Mouse (Mus musculus): ENCODE data around the gene Pfn1.

Pfn1 gene

DNA sequence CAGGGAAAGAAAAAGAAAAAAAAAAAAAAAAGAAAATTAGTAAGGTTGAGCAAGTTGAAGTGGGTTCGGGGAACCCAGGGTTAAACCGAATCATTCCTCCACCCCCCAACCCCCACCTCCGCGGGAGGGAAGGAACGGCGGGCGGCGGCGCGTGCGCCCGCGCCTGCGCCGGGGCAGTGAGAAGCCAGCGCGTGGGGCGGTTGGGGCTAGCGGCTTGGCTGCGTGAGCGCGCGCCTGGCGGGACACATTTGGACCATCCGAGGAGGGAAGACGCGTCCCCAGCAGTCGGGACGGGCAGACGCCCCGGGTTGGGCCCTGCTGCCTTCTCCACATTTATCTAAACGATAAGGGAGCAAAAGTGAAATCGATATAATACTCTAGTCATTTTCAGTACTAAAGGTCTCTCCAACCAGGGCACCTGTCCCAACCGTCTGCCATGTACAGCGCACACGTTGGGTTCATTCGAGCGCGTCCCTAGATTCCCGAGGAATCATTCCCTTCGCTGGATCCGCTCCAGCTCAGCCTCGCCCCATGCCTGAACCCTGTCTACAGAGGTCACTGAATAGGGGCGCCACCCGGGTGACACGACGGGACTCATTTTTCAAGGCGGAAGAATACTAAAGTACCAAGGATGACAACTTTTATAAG, 603 bp upstream of the Pfn1 start:
- DNase-seq (ENCODE audit: low spot score) = peak; percentile 85

GRCm38 (mm10) chr11:70653345-70654197, 873 bp downstream of the Pfn1 start:
- peak; percentile 62 for DNase-seq (ENCODE audit: low spot score)

GRCm38 (mm10) chr11:70652884-70653344, 1.5 kb downstream of the Pfn1 start:
- DNase-seq (ENCODE audit: low spot score) = no peak

- DNase-seq (ENCODE audit: low spot score) = no peak
Measured at GRCm38 (mm10) chr11:70652029-70652883, 2.2 kb downstream of the Pfn1 start.

DNA sequence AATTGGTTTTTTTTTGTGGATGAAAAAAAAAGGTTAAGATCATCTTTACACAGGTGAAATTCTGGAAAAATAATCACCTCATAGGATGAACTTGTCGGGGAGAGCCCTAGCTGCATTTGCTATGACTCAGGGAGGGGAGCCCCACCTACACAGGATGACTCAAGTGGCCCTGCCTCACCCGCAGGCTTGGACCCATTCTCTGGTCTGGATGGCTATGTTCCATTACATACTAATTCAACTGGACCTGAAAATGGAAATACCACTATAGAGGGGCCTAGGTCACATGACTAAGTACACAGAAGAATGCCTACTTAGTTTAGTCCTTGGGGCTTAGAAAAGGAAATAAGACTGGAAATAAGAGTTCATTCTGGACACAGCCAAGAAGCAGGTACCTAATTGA, 3.1 kb downstream of the Pfn1 start:
- no peak for DNase-seq (ENCODE audit: low spot score)

DNA sequence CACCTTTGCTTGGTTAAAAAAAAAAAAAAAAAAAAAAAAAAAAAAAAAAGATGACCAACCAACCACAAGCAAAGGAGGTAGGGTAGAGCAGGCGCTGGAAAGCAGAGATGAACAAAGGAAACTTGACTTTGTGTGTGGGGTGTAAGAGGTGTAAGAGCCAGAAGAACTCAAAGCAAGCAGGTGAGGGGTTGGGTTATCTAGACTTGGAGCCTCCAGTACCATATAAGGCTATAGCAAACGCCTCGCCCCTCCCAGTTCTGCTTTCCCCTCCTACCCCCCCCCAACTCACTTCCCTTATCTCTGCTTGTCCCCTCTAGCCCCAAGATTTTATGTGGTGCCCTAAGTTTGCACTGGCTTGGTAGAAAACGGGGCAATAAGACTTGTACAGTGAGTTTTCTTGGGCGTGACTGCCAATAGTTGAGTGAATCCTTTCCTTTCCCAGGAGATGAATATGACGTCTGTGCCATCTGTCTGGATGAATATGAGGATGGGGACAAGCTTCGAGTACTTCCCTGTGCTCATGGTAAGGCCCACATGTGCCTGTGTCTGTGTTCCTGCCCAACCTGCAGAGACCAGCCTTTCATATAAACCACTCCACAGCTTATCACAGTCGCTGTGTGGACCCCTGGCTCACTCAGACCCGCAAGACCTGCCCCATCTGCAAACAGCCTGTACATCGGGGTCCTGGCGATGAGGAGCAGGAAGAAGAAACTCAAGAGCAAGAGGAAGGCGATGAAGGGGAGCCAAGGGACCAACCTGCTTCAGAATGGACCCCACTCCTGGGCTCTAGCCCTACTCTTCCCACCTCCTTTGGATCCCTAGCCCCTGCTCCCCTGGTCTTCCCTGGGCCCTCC, 3.9 kb downstream of the Pfn1 start:
- no peak for DNase-seq (ENCODE audit: low spot score)

- no peak for DNase-seq (ENCODE audit: low spot score)
Measured at GRCm38 (mm10) chr11:70649185-70649734, 5.2 kb downstream of the Pfn1 start.

DNA sequence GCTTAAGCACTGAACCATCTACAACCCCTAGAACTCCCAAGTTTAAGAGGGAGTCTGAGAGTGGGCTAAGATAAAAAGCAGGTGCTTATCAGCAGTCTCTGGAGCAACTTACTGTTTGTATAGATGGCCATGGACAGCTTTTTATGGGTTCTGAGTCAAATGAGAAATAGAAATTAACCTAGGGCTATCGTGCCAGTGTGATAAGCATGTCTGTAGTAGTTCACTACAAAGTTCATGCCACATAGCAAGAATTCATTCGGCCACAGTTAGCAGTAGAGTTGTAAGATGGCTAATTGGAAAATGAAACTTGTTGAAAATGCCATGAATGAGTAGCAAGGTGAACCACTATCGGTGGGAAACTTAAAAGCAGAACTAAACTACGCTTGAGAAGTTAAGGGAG, 5.9 kb downstream of the Pfn1 start:
- DNase-seq (ENCODE audit: low spot score) = no peak

DNA sequence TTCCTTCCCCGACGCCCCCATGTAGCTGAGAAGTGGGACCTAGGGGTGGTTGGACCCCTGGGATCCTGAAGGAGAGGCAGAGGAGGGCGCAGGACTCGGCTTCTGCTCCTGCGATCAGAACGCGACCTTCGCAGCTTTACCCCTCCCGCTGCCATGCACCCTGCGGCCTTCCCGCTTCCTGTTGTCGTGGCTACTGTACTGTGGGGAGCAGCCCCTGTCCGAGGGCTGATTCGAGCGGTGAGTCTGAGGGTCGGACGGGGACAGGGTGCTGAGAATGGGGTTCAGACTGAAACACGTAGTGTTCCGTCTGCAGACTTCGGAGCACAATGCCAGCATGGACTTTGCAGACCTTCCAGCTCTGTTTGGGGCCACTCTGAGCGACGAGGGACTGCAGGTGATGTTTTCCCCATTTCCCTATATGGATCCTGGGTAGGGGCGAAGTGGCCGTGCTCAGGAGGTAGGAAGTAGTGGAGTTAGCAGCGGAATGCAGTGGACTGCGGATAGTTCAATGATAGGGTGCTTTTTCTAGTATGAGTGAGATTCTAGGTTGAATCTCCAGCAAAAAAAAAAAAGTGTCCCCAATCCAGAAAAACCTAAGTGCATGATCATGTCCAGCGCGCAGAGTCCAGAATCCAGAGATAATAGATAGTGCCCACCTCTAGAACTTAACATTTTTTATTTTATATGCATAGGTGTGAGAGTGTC, 6.6 kb downstream of the Pfn1 start:
- no peak for DNase-seq (ENCODE audit: low spot score)

DNA sequence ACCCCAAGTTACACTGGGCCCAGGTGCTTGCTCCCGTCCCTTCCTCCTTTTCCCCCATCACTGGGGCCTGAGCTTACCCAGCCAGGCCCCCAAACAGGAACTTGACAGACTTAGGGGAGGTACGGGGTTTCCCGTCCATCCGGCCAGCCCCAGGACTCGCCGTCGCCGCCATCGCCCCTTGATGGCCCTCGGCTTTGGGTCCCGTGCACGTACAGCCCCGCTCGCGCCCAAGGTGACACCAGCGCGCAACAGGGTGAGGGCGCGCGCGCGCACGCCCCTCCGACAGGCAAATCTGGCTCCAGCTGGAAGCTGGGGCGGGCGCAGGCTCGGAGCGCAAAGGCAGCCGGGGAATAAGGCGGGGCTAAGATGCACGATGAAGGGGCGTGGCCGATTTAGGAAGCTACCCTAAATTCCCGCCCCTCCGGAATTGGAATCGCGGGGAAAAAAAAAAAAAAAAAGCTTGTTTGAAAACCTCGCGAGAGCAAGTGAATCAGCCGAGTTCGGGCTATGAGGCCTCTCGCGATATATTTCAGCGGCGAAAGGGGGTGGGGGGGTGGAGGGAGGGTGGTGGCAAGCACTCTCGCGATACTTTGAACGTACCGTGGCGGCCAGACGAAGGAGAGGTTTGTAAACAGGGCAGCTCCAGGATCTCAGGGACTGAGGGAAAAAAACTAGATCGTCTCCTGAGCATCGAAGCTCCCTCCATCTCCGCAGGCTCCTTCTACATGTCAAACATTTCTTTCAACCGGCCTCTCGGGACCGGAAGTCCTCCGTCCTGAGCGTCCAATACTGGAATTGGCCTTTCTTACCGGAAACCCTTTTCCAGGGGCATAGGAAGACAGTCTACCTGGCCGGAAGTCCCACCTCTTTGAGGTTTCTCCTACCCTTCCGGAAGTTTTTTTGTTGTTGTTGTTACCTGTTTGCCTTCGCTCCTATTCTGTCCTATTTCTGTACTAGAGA, 7.5 kb downstream of the Pfn1 start, which contains the start of the genes Rnf167 and Slc25a11:
Gene Rnf167 (plus strand): TSS at position 545 of the 960 bp plus-strand sequence.
Gene Slc25a11 (minus strand): TSS at position 789 of the 960 bp plus-strand sequence.
- peak; percentile 99 for DNase-seq (ENCODE audit: low spot score)

GRCm38 (mm10) chr11:70646259-70646555, 8.2 kb downstream of the Pfn1 start:
- DNase-seq (ENCODE audit: low spot score) = no peak

- no peak for DNase-seq (ENCODE audit: low spot score)
Measured at GRCm38 (mm10) chr11:70645461-70646258, 8.8 kb downstream of the Pfn1 start.

GRCm38 (mm10) chr11:70644564-70645103, 9.8 kb downstream of the Pfn1 start:
- DNase-seq (ENCODE audit: low spot score) = no peak

- DNase-seq (ENCODE audit: low spot score) = no peak
Measured at GRCm38 (mm10) chr11:70643051-70643450, 11.4 kb downstream of the Pfn1 start.

- no peak for DNase-seq (ENCODE audit: low spot score)
Measured at GRCm38 (mm10) chr11:70641241-70641640, 13.2 kb downstream of the Pfn1 start.

GRCm38 (mm10) chr11:70639976-70640375, 14.5 kb downstream of the Pfn1 start:
- DNase-seq (ENCODE audit: low spot score) = no peak

GRCm38 (mm10) chr11:70638714-70639278, 15.6 kb downstream of the Pfn1 start, which contains the start of gene Gp1ba:
Gp1ba (plus strand) TSS chr11:70639122.
- no peak for DNase-seq (ENCODE audit: low spot score)

- no peak for DNase-seq (ENCODE audit: low spot score)
Measured at GRCm38 (mm10) chr11:70638293-70638692, 16.2 kb downstream of the Pfn1 start.

Measured in MN1 (cell line).